Mouse (Mus musculus) induced T-regulatory cell, adult 2 months (primary cell): ENCODE measurements around the gene Lcn8.

Experiments used
- DNase-seq: peaks from one replicate; pipeline ENCODE4 v3.0.0-alpha.2; 2012; ENCODE audit warnings: low read depth

Gene Lcn8

DNA sequence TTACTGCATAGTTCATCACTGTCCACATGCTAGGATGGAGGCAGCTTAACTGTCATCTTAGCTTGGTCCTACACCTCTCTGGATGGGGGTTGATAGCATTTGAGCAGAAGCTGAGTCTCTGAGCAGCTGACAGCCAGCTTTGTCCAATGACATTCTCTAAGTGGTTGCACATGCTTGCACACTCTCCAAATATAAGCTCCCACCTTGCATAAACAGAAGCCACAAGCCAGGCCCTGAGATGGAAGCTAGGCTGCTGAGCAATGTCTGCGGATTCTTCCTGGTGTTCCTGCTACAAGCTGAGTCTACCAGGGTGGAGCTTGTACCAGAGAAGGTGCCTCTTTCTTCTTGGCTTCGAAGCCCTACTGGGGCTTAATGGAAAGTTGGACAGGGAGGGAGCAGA, at the start of gene Lcn8:
Gene Lcn8 (plus strand): TSS at position 219 of the 400 bp plus-strand sequence.
- DNase-seq = no peak

DNA sequence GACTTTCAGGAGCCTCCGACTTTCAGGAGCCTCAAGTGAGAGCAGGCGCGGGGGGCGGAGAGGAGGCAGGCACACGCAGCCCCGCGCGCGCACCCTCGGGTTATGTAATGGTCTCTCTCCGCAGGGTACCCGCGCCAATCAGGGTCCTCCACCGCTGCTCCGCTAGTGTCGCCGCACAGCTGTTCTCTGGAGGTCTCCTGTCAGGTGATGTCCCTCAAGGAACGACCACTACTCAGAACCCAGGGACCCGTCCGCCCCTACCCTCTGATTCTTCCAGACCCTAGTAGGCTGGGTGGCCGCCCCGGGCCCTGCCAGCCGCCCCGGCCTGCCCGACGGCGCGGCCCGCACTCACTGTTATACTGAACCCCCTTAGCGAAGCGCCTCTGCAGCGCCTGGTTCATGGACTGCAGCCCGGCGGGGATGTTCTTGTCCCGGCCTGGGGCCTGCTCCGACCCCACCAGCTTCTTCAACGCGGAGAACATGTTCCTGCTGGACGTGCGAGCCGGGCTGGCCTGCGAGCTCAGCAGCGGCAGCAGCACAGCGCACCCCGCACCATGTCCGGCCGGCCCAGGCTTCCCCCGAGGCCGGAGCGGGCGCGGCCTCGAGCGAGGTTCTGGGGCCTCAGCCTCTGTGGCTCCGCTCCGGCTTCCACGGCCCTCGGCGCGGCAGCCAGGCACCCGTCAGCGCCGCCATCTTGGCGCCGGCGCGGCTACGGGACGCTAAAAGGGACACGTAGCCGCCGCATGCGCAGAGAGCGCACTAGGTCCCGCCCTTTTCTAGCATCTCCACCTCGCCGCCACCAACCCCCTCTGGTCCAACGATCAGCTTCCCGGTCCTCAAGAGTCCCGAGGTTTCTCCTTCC, 44.9 kb upstream of the Lcn8 start, which contains the start of gene Rabl6:
Gene Rabl6 (minus strand): TSS at position 761 of the 862 bp plus-strand sequence.
- peak; percentile 92 for DNase-seq

- DNase-seq = no peak
Measured at GRCm38 (mm10) chr2:25608671-25609070, 44.2 kb upstream of the Lcn8 start.

- DNase-seq = no peak
Measured at GRCm38 (mm10) chr2:25616398-25616797, 36.5 kb upstream of the Lcn8 start.

DNA sequence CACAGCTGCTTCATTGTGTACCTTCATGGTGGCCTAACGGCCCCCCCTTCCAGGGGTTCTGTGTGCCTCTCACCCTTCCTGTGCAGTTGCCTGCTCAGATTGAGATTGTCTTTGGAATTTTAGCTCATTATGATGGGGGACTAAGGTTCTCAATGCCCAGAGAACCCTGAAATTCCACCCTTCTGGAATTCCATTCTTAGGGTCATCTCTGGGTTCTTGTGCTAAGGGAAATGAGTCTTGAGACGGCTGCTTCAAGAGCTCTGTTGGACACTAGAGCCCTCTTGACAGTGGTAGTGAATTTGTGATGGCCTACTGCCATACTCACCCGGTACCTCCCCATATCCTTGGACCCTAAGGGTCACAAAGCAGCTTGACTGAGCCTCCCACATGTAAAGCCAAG, 35.3 kb upstream of the Lcn8 start, which contains the start of gene Ccdc183:
Gene Ccdc183 (minus strand): TSS at position 101 of the 400 bp plus-strand sequence.
- DNase-seq = no peak

DNA sequence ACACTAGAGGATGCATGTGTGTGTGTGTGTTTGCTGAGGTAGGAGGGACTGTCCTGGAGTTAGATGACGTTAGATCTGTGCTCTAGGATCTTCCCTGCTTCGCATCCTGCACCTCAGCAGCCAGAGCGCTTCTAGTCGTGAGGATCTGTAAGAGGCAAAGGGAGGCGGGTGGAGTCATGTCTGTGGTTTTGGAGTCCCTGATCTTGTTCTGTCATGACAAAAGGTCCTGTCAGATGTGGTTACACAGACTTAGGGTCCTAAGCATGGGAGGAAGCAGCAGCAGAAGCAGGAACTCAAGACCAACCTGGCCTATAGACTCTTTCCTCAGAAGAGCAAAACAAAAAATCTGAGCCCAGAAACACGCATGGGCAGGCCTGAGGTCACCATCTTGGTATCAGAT, 32.5 kb upstream of the Lcn8 start:
- peak; percentile 39 for DNase-seq

- DNase-seq = no peak
Measured at GRCm38 (mm10) chr2:25620852-25621228, 32.1 kb upstream of the Lcn8 start.

- peak; percentile 69 for DNase-seq
Measured at GRCm38 (mm10) chr2:25621229-25622200, 31.4 kb upstream of the Lcn8 start, which contains the start of gene Tmem141. TSS of gene Tmem141 (minus strand) at chr2:25622005.

DNA sequence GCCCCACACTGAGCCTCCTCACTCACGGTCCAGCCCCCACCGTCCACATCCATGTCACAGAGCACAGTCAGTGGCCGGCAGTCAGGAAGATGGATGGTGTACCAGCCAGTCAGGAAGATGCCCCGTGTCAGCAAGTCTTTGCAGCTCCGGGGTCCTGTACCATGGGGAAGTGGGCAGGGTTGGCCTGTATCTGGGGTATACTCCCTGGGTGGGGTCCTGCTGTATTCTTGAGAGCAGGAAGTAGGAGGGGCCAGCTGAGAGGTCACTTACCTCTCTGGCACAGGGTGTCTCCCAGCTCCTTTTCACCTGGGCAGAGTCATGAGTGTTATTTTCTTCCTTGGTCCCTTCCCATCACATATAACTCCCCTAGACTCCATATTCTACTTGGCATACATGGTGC, 26.9 kb upstream of the Lcn8 start:
- no peak for DNase-seq

DNA sequence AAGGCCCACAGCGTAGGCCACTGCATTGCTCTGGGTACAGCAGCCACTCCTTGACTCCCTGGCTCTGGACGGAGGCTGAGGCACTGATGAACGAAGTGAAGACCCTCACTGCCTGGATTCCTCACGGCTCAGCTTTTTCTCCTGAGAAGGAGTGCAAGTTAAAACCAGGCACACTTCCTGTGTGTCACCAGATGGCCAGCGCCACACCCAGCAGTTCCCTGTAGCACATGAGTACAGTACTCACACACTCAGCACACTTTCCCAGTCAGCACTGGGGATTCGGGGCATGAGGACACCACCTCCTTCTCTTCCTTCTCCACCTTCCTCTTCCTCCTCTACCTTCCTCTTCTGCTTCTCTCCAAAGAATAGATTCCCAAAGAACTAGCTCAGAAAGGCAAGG, 25.1 kb upstream of the Lcn8 start, which contains the start of gene Fcna:
Gene Fcna (minus strand): TSS at position 220 of the 400 bp plus-strand sequence.
- DNase-seq = no peak

DNA sequence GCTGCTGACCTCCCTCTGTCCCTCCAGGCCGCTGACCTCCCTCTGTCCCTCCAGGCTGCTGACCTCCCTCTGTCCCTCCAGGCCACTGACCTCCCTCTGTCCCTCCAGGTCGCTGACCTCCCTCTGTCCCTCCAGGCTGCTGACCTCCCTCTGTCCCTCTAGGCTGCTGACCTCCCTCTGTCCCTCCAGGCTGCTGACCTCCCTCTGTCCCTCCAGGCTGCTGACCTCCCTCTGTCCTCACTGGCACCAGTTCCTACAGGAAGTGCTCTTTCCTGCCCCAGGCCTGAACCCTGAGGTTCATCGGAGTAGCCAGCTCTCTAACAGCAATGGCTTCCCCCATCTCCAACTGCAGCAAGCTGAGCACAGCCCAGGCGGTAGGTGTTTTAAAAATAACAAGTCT, 24.2 kb upstream of the Lcn8 start:
- DNase-seq = no peak

GRCm38 (mm10) chr2:25633616-25634015, 19.3 kb upstream of the Lcn8 start:
- no peak for DNase-seq

GRCm38 (mm10) chr2:25634046-25634445, 18.9 kb upstream of the Lcn8 start:
- DNase-seq = no peak

DNA sequence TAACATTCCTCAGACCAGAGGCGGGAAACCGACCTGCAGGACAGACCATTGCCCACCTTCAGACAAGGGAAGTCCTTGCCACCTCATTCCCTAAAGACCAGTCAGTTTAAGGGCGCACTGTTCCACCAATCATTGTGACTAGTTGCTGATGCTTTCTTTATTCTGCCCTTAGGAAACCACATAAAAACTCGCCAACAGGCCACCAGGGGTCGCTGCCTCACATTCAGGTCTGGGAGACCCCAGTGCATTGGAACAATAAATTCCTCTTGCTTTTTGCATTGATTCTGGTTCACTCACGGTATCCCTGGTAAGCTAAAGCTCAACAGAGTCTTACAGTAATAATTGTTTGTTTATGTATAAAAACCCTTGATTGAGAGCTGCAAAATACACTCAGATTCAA, 13.0 kb upstream of the Lcn8 start:
- DNase-seq = peak; percentile 62

DNA sequence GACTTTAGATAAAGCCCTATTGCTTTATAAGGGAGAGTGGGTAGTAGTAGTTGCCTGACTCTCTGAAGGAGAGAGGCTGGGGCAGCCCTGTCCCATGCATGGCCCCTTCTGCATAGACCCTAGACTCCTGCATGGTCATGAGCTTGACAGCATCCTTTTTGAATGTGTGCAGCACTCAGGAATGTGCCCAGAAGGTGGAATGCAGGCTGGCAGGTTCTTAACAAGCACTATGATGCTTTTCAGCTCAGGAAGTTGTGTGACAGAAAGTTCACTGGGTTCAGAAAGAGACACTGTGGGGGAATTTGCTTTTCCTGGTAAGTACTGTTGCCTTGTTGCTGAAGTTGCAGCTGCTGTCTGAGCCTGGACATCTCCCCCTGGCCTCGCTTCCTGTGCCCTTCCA, 1.6 kb downstream of the Lcn8 start:
- no peak for DNase-seq

DNA sequence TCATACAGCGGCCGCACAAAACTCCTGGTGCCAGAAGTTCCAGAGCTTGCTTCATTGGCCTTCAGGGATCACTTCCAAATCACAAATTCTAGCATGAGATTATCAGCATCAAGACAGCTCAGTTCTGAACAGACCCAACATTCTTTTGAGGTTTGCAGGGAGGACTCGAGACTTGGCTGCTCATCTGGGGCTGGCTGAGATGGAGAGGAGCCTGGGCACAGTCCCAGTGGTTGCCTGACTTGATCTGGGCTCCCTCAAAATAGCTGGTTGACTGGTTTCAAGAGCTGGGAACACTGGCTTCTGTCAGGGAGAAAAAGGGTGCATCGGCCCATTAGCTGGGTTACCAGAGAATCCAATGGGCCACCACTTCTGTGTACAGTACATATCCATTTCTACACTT, 3.8 kb downstream of the Lcn8 start:
- no peak for DNase-seq

GRCm38 (mm10) chr2:25657246-25657645, 4.3 kb downstream of the Lcn8 start:
- DNase-seq = no peak

DNA sequence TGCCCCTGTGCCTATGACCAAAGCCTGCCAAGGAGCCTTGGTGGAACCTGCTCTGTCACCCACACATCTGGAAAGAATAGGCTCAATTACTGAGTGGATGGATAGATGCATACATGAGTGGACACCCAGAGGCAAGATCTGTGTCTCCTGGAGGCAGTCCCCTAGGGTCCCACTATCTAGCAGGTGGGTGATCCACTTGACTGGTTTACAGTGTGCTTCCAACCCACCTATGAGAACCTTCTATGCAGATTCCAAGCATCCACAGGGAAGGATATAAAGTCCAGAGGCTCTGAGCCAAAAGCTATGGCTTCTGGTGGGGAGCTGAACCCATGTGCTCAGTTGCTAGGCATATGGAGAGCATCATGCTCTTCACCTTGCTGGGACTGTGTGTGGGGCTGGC, 4.7 kb downstream of the Lcn8 start, which contains the start of gene Lcn5:
Gene Lcn5 (plus strand): TSS at position 301 of the 400 bp plus-strand sequence.
- no peak for DNase-seq

DNA sequence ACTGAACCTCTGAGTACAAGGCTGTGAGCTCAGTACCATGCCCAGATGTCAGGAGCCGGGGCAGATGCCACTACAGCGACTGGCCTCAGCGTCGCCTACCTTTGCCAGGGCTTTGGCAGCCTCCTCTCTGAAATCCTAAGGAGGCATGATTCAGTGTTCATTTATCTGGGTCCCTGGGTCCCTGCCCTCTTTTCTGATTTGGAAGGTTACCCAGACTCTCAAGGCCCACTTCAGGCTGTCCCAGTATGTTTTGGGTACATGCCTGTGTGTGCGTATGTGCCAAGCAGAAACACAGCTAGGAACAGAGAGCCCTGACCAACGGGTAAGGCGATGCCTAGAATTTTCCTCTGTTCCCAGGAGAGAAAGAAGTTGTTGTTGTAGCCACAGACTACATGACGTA, 7.4 kb downstream of the Lcn8 start:
- DNase-seq = no peak

DNA sequence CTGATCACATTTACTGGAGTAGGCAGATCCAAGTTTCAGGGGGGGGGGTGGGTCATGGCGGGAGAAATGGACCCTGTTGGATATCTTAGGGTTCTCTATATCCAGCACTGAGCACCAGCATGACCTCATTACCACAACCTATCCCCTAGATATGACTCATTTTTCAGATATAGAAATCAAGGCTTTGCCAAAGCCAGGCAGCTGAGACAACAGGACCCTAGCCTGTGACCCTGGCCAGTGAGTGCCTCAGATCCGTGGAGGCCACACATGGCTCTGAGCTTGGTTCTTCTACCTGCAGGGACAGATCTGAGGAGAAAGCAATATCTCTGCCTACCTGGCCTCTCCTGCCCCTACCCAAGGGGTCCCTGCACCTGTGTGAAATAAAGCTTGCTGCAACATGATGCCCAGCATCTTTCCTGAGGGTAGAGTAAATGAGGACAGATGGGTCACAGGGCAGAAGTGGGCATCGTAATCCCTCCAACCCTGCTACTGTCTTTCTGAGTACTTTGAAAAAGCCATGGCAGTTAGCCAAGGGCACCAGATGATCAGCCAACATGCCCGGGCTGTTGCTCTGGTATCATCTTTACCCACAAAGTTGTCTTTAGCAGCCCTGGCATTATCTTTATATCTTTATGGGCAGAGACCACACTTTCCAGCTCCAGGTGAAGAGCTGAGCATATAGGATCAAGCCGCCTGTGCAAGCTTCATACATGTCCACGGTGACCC, 8.5 kb downstream of the Lcn8 start:
- no peak for DNase-seq

DNA sequence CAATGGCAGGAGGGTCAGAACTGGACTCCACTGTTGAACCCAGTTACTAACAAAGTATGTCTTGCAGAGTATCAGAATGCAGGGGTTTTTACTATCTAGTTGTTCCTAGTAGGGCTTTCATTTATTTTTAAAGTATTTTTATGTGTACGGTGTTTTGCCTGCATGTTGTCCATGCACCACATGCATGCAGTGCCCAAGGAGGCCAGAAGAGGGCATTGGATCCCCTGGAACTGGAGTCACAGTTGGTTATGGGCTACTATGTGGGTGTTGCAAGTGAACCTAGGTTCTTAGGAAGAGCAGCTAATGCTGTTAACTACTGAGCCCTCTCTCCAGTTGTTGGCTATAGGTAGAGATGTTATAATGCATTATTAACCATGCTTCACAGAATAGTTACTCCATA, 10.6 kb downstream of the Lcn8 start:
- peak; percentile 68 for DNase-seq

DNA sequence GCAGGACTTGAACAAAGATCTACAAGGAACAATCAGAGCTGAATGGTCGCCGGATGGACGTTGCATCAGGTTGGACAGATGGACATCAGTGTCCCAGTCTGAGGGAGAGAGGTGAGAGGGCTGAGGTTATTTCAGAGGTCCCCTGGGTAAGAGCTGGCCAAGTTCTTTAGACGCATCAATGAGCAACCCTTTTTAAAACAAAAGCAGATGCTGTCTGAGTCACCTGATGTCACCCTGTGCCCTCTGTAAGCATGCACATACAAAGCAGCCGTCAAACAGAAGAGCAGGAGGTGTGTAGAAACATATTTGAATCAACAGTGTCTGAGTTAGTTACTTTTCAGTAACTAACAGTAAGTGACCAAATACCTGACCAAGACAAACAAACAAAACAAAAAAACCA, 11.2 kb downstream of the Lcn8 start:
- no peak for DNase-seq
